Mouse (Mus musculus): ENCODE results near the gene Fam222b. TPM values are rescaled to one million over a fixed set of nuclear protein-coding genes. Genes with fewer than 3 reads are reported as not detected.
A peak's percentile ranks its signal among the peaks of the same experiment; 100 is the strongest.

Fam222b gene
- polyA plus RNA-seq, 1 experiment from 2014 or later = 10.6 TPM

DNA sequence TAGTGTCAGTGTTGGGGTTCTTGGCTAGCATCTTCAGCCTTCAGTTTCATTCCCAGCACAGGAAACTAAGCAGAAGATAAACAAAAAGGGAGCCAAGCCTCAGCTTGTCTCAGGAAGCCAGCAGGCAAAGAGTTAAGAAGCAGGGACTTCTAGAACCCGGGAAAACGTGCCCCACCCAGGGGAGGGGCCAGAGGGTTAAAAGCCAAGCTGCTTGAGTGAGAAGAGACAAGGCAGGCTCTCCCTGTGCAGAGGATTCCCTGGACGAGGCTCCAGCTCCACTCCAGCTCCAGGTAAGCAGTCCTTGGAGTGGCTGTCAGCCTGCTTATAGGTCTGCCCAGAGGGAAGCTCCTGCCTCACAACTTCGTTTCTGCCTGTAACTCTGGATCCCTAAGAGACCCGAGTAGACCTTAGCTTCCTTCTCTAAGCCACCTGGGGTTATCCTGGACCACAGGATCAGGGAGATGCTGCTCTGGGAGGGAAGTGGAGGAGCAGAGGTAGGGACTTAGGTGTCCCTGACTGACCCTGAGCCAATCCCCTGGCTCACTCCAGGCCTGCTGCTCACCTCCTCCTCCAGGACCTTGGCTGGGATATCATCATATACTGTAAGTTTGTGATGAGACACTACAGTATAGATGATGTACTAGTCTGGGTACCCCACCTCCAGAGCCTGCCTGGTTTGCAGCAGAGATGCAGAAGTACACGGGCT lies 21.9 kb upstream of the Fam222b start:
- H3K4me1 ChIP-seq (replicated peaks; ENCODE audit: control insufficient read depth, insufficient read depth, low read length) = no peaks in the 10 kb centered on the region; the same call in 1 of the 2 replicates
- 27% methylated on average over 6 of the region's 6 CpGs for WGBS
- no peak overlapping the region for H3K4me3 ChIP-seq (ENCODE audit: low read depth, low read length)
- H3K9ac ChIP-seq (ENCODE audit: low read depth, low read length) = no peak overlapping the region
- ATAC-seq = no peak
- H3K9me3 ChIP-seq (ENCODE audit: control insufficient read depth) = no peaks in the 10 kb centered on the region
- no peak for TF ChIP-seq CTCF (IDR thresholded peaks at IDR 0.05; ENCODE audit: low read depth)
- H3K27me3 ChIP-seq (replicated peaks; ENCODE audit: control insufficient read depth, insufficient read depth, low read length) = no peaks in the 10 kb centered on the region
- H3K4me2 ChIP-seq (replicated peaks; ENCODE audit: low read depth) = no peak overlapping the region
- no peak overlapping the region for H3K27ac ChIP-seq (ENCODE audit: low read depth, low read length)
- peaks cover 41% of the 10 kb centered on the region for H3K36me3 ChIP-seq (ENCODE audit: control insufficient read depth, insufficient read depth)

DNA sequence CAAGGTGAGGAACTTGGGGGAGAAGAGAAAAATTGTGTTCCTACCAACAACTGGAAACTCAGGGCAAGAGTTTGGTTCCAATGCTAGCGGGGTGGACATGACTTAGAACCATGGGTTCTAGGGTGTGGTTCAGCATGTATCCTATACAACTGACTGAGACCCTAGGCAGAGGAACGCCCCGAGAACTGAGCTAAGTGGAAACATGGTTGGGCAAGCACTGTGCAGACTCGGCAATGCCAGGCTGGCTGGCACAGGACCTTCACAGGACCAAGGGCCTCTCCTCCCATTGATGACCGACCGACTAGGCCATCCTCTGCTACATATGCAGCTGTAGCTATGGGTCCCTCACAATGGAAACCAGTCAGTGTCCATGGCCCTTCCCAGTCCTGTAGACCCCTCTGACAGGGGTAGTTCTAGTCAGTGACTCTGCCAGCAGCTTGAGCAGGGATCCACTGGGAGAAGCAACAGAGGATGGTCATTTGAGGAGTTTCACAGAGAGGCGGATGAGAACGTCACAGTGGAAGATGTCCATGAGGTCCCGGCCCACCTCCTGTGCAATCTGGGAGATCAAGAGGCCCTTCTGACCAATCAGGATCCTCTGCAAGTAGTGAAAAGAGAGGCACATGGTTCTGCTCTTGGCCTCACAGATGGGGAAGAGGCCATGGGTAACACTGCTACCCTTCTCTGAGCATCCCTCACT lies 20.7 kb upstream of the Fam222b start:
- Histone ChIP-seq H3K9ac (ENCODE audit: low read depth, low read length) (no peak overlapping the region), H3K4me3 (ENCODE audit: low read depth, low read length) (no peak overlapping the region), H3K4me1 (replicated peaks; ENCODE audit: control insufficient read depth, insufficient read depth, low read length) (no peaks in the 10 kb centered on the region), H3K4me2 (replicated peaks; ENCODE audit: low read depth) (no peak overlapping the region), H3K27ac (ENCODE audit: low read depth, low read length) (no peak overlapping the region), H3K27me3 (replicated peaks; ENCODE audit: control insufficient read depth, insufficient read depth, low read length) (no peaks in the 10 kb centered on the region), H3K9me3 (ENCODE audit: control insufficient read depth) (no peaks in the 10 kb centered on the region), H3K36me3 (ENCODE audit: control insufficient read depth, insufficient read depth) (peaks cover 41% of the 10 kb centered on the region)
- 97% methylated on average over 9 of the region's 9 CpGs for WGBS
- TF ChIP-seq CTCF (IDR thresholded peaks at IDR 0.05; ENCODE audit: low read depth) = no peak
- ATAC-seq = no peak

DNA sequence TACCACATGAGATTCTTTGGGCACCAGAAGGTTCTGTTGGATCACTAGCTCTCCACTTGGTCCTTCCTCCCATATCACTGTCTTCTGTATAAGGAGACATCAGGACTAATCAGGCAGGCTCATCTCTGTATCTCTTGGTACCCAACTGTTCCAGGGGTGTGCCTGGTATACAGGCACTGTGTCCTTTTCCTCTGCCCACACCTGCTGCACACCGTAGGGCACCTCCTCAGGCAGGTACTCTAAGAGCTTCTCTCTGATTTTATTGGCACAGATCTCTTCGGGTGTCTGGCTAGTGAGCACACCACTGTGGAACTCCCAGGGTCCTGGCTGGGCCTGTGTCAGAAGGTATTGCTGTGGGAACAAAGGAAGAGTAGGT lies 20.2 kb upstream of the Fam222b start:
- H3K4me2 ChIP-seq (replicated peaks; ENCODE audit: low read depth) = no peak overlapping the region
- no peak overlapping the region for H3K27ac ChIP-seq (ENCODE audit: low read depth, low read length)
- no peak overlapping the region for H3K4me3 ChIP-seq (ENCODE audit: low read depth, low read length)
- ATAC-seq = no peak
- no peaks in the 10 kb centered on the region for H3K9me3 ChIP-seq (ENCODE audit: control insufficient read depth)
- TF ChIP-seq CTCF (IDR thresholded peaks at IDR 0.05; ENCODE audit: low read depth) = no peak
- H3K36me3 ChIP-seq (ENCODE audit: control insufficient read depth, insufficient read depth) = peaks cover 41% of the 10 kb centered on the region
- H3K9ac ChIP-seq (ENCODE audit: low read depth, low read length) = no peak overlapping the region
- H3K27me3 ChIP-seq (replicated peaks; ENCODE audit: control insufficient read depth, insufficient read depth, low read length) = no peaks in the 10 kb centered on the region
- H3K4me1 ChIP-seq (replicated peaks; ENCODE audit: control insufficient read depth, insufficient read depth, low read length) = no peaks in the 10 kb centered on the region
- 84% methylated on average over 2 of the region's 2 CpGs for WGBS

DNA sequence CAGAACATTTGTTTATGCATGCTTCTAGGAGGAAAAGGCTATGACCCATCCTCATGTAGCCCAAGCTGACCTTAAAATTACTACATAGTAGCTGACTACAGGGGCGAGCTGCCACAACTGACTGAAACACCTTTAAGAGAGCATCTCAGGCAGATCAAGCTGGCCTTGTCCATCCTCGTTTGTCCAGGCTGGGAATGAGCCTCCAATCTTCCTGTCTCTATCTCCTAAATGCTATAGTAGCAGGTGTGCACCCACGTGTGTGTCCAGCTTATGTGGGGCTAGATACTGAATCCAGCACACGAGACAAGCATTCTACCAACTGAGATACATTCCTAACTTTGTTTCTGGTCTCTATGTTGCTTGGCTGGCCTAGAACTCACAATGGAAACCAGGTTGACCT lies 19.8 kb upstream of the Fam222b start:
- Histone ChIP-seq H3K27me3 (replicated peaks; ENCODE audit: control insufficient read depth, insufficient read depth, low read length) (no peaks in the 10 kb centered on the region), H3K9me3 (ENCODE audit: control insufficient read depth) (no peaks in the 10 kb centered on the region), H3K27ac (ENCODE audit: low read depth, low read length) (no peak overlapping the region), H3K4me3 (ENCODE audit: low read depth, low read length) (no peak overlapping the region), H3K4me1 (replicated peaks; ENCODE audit: control insufficient read depth, insufficient read depth, low read length) (0 out of 2 replicates have a peak, but pooled peaks cover under 1% of the 10 kb centered on the region), H3K9ac (ENCODE audit: low read depth, low read length) (no peak overlapping the region), H3K4me2 (replicated peaks; ENCODE audit: low read depth) (no peak overlapping the region), H3K36me3 (ENCODE audit: control insufficient read depth, insufficient read depth) (peaks cover 41% of the 10 kb centered on the region)
- ATAC-seq = no peak
- WGBS = 93% methylated on average over 4 of the region's 4 CpGs
- TF ChIP-seq CTCF (IDR thresholded peaks at IDR 0.05; ENCODE audit: low read depth) = no peak

DNA sequence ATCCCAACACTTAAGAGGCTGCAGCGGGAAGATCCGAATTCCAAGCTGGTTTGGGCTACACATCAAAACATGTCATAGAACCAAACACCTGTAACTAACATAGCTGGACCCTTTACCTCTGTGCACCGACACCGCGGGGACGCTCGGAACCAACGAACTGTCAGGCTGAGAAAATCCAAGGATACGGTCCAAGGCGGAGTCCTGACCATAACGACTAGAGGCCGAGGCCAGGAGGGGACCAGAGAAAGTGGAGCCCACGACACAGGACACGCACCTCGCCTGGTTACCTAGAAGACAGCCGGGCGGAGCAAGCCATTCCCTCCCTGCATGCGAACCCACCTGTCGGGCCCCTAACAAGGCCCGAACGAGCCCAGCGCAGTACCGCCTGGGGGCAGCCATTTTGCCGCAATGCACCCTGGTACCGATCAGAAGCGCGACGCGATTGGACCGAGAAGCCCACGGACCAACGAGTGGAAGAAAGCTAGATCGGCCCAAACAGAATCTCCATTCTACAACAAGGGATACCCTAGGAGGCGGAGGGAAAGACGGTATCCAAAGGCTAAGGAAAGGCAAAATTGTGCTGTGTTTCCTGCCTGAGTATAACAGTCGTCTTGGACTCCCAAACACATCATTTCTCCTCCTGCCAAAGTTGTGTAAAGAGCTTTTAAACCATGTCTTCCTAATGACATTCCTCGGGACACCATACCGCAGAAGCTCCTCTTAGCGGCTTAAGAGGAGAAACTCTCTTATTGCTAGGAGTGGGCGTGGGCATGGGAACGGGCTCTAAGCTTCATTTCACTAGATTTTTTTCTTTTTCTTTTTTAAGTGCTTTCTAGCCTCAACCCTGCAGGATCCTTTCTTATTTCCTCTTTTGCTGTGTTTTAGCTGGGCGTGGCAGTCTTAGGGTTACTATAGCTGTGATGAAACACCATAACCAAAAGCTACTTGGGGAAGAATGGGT lies 14.2 kb upstream of the Fam222b start, which contains the start of gene Eral1:
Gene Eral1, minus strand, starts transcription at position 423 of the 961 bp plus-strand sequence.
- H3K4me2 ChIP-seq (replicated peaks; ENCODE audit: low read depth) = peak within 1 kb of the TSS; percentile 83
- peaks cover 12% of the 10 kb centered on the region for H3K36me3 ChIP-seq (ENCODE audit: control insufficient read depth, insufficient read depth)
- H3K9me3 ChIP-seq (ENCODE audit: control insufficient read depth) = no peaks in the 10 kb centered on the region
- H3K4me3 ChIP-seq (ENCODE audit: low read depth, low read length) = peak within 1 kb of the TSS; percentile 85
- 0 out of 2 replicates have a peak within 1 kb of the TSS, but pooled peaks have one; percentile 16 for H3K27ac ChIP-seq (ENCODE audit: low read depth, low read length)
- TF ChIP-seq CTCF (IDR thresholded peaks at IDR 0.05; ENCODE audit: low read depth) = 0 out of 2 replicates have a peak, but pooled peaks have one; percentile 23
- no peaks in the 10 kb centered on the region for H3K27me3 ChIP-seq (replicated peaks; ENCODE audit: control insufficient read depth, insufficient read depth, low read length)
- peak within 1 kb of the TSS; percentile 86 for H3K9ac ChIP-seq (ENCODE audit: low read depth, low read length)
- H3K4me1 ChIP-seq (replicated peaks; ENCODE audit: control insufficient read depth, insufficient read depth, low read length) = 0 out of 2 replicates have a peak, but pooled peaks cover 2% of the 10 kb centered on the region
- ATAC-seq = peak; percentile 91
- WGBS = under 1% methylated on average over 42 of the region's 42 CpGs

Measured in intestine, postnatal 0 days (tissue).